Mouse (Mus musculus): ENCODE measurements around the gene Tubg2. TPM values are rescaled to one million over a fixed set of nuclear protein-coding genes. Genes with fewer than 3 reads are reported as not detected.
A peak's percentile ranks its signal among the peaks of the same experiment; 100 is the strongest.

Tubg2 gene
- total RNA-seq (2012; rRNA removed) = 3.1 and 4.7 TPM in 2 replicates
- total RNA-seq (2014; rRNA removed) = 1.2 and 2.1 TPM in 2 replicates
- polyA plus RNA-seq (2012; ENCODE audit: insufficient read length, low read depth) = 8.7 and 10.5 TPM in 2 replicates

- Histone ChIP-seq H3K4me1 (ENCODE audit: control insufficient read depth in 1 of 2, insufficient read depth in 2 of 2) (peaks cover 9 to 27% of the 10 kb centered on the region in 2 experiments), H3K27me3 (replicated peaks) (no peaks in the 10 kb centered on the region), H3K79me2 (replicated peaks; ENCODE audit: control insufficient read depth, extremely low read depth, insufficient read depth, poor library complexity, severe bottlenecking) (no peaks in the 10 kb centered on the region), H3K9me3 (replicated peaks; ENCODE audit: low read length) (no peaks in the 10 kb centered on the region), H3K9ac (ENCODE audit: insufficient read depth, low read depth) (peak within 1 kb of the TSS; percentile 65), H3K27ac (ENCODE audit: insufficient read depth, low read depth) (peak within 1 kb of the TSS; percentile 59), H3K36me3 (replicated peaks in 1 of 2; ENCODE audit: control insufficient read depth in 1 of 2, insufficient read depth in 1 of 2, low read length in 1 of 2) (peaks cover 9 to 28% of the 10 kb centered on the region in 2 experiments), H3K4me2 (ENCODE audit: insufficient read depth, low read depth, poor library complexity, severe bottlenecking) (peak within 1 kb of the TSS; percentile 58), H3K4me3 (replicated peaks in 1 of 3; ENCODE audit: low read depth in 2 of 3, low read length in 2 of 3, poor library complexity in 1 of 3) (peak within 1 kb of the TSS; percentile 45 to 72 (median 62))
- TF ChIP-seq HCFC1 (IDR thresholded peaks at IDR 0.05; ENCODE audit: low read depth, low read length) (peak; percentile 66), PAX5 (IDR thresholded peaks at IDR 0.05; ENCODE audit: low read length) (no peak), EP300 (IDR thresholded peaks at IDR 0.05; ENCODE audit: low read length) (peak; percentile 67), ZC3H11A (IDR thresholded peaks at IDR 0.05; ENCODE audit: low read depth, low read length) (no peak), E2F4 (IDR thresholded peaks at IDR 0.05; ENCODE audit: insufficient replicate concordance, low read depth, low read length) (0 out of 2 replicates have a peak, but pooled peaks have one; percentile 27), UBTF (IDR thresholded peaks at IDR 0.05; ENCODE audit: low read depth, low read length) (peak; percentile 71), USF1 (IDR thresholded peaks at IDR 0.05; ENCODE audit: low read depth, low read length) (no peak; the same call in 1 of the 2 replicates), KAT2A (IDR thresholded peaks at IDR 0.05; ENCODE audit: insufficient replicate concordance, low read length) (peak; percentile 67; the same call in 1 of the 2 replicates), MEF2A (IDR thresholded peaks at IDR 0.05; ENCODE audit: borderline replicate concordance, low read depth, low read length) (peak; percentile 79; the same call in 1 of the 2 replicates), GABPA (IDR thresholded peaks at IDR 0.05; ENCODE audit: insufficient replicate concordance, low read depth, low read length) (no peak), IRF4 (IDR thresholded peaks at IDR 0.05; ENCODE audit: low read depth, low read length) (peak; percentile 76; the same call in 1 of the 2 replicates), BHLHE40 (IDR thresholded peaks at IDR 0.05; ENCODE audit: low read depth, low read length) (peak; percentile 94), POLR2A (IDR thresholded peaks at IDR 0.05; ENCODE audit: low read depth, low read length) (peak; percentile 87), MAZ (IDR thresholded peaks at IDR 0.05; ENCODE audit: low read depth, low read length) (0 out of 2 replicates have a peak, but pooled peaks have one; percentile 44), ETS1 (conservative IDR thresholded peaks at IDR 0.05; ENCODE audit: low read depth, low read length) (peak; percentile 85), MAFK (IDR thresholded peaks at IDR 0.05; ENCODE audit: insufficient replicate concordance, low read length) (no peak), NRF1 (IDR thresholded peaks at IDR 0.05; ENCODE audit: low read depth, low read length) (peak; percentile 97), TCF12 (IDR thresholded peaks at IDR 0.05; ENCODE audit: low read depth, low read length) (peak; percentile 98), MYC (IDR thresholded peaks at IDR 0.05; ENCODE audit: low read depth, low read length) (peak; percentile 84; the same call in 1 of the 2 replicates), ELF1 (IDR thresholded peaks at IDR 0.05; ENCODE audit: low read depth, low read length) (peak; percentile 86), MXI1 (IDR thresholded peaks at IDR 0.05; ENCODE audit: low read depth, low read length) (peak; percentile 74; the same call in 1 of the 2 replicates), USF2 (conservative IDR thresholded peaks at IDR 0.05; ENCODE audit: low read depth, low read length) (no peak), RCOR1 (conservative IDR thresholded peaks at IDR 0.05; ENCODE audit: low read depth, low read length) (peak; percentile 90; the same call in 1 of the 2 replicates), SMC3 (IDR thresholded peaks at IDR 0.05; ENCODE audit: low read depth, low read length) (0 out of 2 replicates have a peak, but pooled peaks have one; percentile 23), SIN3A (IDR thresholded peaks at IDR 0.05; ENCODE audit: low read length) (peak; percentile 88), JUND (conservative IDR thresholded peaks at IDR 0.05; ENCODE audit: low read depth, low read length) (0 out of 2 replicates have a peak, but pooled peaks have one; percentile 22), ZMIZ1 (IDR thresholded peaks at IDR 0.05; ENCODE audit: low read depth, low read length) (peak; percentile 82), RAD21 (IDR thresholded peaks at IDR 0.05; ENCODE audit: low read depth, low read length) (no peak; the same call in 1 of the 2 replicates), NELFE (IDR thresholded peaks at IDR 0.05; ENCODE audit: low read depth, low read length) (peak; percentile 88), ZNF384 (IDR thresholded peaks at IDR 0.05; ENCODE audit: low read depth, low read length) (no peak; the same call in 1 of the 2 replicates), CTCF (conservative IDR thresholded peaks at IDR 0.05 in 1 of 2, IDR thresholded peaks at IDR 0.05 in 1 of 2; ENCODE audit: low read depth in 2 of 2, low read length in 2 of 2) (peak in 1 of 2 experiments; percentile 20; a peak in 2 of 4 replicates), MAX (IDR thresholded peaks at IDR 0.05; ENCODE audit: low read length) (peak; percentile 89), ZKSCAN1 (IDR thresholded peaks at IDR 0.05; ENCODE audit: borderline replicate concordance, low read depth, low read length) (peak; percentile 16; the same call in 1 of the 2 replicates), CHD1 (IDR thresholded peaks at IDR 0.05; ENCODE audit: low read depth, low read length) (no peak), CHD2 (IDR thresholded peaks at IDR 0.05; ENCODE audit: low read length) (peak; percentile 91), POLR2AphosphoS2 (IDR thresholded peaks at IDR 0.05; ENCODE audit: low read depth, low read length) (no peak), TBP (conservative IDR thresholded peaks at IDR 0.05; ENCODE audit: low read depth, low read length) (0 out of 2 replicates have a peak, but pooled peaks have one; percentile 68), JUN (IDR thresholded peaks at IDR 0.05; ENCODE audit: insufficient read depth, low read depth, low read length) (no peak)
- DNase-seq (ENCODE audit: extremely low read depth) = peak; percentile 94
- dilution Hi-C loops (cut with MboI; ENCODE audit: extremely low pct_ligation_motif_present, extremely low pct_unique_long_range_greater_than_20kb, low sequenced_read_pairs) = no loop called here
- in situ Hi-C loops (cut with MboI; ENCODE audit: low pct_ligation_motif_present, low pct_unique_long_range_greater_than_20kb, low sequenced_read_pairs) = no loop called here
These were observed at the start of gene Tubg2 for GRCm38 (mm10) chr11:101155728-101156371. Gene Tubg2, plus strand, starts transcription at chr11:101155907.

All from CH12.LX (cell line).